Mouse (Mus musculus) T-helper 17 cell (primary cell): ENCODE data around the gene Itga1.

ENCODE experiments used
- in situ Hi-C, 2 experiments: fragments of 300-600 bp; cut with MboI, MseI; formaldehyde crosslinking; loops; 1 replicate in 1 of 2; 2 replicates in 1 of 2; pipeline ENCODE4 v1.15.1; 2025; ENCODE audit warnings: high pct_unique_total_duplicates in 2 of 2

Itga1 gene

DNA sequence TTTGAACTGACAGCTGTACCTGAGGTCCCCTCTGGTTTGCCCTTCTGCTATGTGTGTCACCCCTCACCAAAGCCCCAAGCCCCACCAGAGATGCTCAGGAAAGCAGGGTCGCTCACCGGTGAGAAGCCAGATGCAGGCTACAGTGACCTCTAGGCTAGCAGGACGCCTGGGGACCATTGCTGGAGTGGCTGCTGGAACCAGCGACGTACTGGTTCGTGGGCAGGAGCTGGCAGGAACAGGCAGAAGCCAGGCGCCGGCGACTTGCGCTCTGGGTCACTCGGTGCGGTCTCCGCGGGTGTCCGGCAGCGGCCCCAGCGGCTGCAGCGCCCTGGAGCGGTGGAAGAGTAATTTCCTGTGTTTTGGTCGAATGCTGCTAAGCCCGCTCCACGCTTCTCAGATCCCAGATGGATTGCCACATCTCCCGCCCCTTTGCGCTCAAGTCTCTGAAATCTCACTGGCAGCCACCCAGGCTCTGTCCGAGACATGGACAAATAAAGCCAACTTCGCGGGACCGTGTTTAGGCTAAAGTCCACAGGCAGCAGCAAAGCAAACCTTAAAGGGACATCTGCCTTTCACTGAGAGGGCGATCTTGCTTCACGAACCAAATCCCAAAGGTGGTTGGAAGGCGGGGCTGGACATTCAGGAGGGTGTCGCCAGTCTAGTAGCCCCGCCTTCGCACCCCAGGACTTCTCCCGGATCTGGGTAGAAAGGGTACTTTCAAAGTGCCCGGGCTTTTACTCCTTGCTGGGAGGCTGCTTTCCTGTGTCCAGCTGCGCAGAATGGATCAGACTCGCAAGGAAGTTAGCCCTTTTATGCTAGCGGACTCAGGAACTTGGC lies at the start of gene Itga1, which contains the start of gene Gm49395:
Gene Itga1 (minus strand): TSS at position 610 of the 837 bp plus-strand sequence.
Gene Gm49395 (minus strand): TSS at position 567 of the 837 bp plus-strand sequence.
- in situ Hi-C loops, result no loop called here

DNA sequence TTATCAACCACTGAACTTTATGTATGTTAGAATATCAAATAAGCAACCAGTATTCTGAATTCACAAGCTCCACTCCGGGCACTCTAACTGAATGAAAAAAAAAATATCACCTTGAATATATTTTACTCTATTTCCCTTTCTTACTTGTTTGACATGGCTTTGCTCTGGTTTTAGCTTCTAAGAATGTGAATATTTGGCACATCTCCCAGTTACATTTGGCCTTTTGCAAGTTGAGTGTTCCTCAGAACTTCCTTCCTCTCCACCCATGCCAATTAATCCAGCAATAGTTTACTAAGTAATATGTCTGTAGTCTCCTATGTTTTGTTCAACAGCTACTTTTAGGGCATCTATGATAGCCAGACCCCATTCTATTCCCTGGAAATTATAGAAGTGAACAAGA lies 48.8 kb upstream of the Itga1 start:
- in situ Hi-C loops, result no loop called here

DNA sequence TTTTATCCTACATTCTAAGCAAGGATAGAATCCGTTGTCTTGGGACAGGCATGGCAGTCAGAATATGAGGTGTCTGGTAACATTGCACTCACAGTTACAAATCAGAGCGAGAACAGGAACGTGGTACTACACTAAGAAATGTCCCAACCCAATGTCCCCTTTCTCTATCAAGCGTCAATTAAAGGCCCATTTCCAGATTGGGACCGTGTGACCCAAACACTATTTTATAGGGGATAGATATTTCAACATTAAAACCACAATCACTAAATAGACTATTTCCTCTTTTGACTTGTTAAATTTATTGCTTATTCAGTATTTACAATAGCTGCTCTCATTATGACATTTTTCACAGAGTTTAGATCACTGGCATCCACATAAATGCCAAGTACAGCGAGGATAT lies 48.1 kb upstream of the Itga1 start:
- in situ Hi-C loops, result no loop called here

DNA sequence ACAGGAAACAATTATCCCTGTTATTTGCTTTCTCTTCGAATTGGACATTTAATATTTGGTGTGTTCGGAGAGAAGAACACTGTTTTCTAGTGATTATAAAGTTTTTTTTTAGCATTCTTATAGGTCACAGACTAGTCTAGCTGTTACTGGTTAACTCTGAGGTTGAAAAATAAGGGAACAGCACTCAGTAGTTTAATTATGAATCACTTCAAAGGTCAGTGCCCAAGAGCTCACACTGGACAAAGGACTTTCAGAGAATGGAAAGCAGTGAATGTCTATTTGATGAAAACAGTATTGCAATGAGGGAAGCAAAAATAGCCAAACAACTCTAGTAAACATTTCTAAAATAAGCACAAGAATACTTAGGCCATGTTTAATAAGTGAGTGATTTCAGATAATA lies 41.8 kb upstream of the Itga1 start:
- in situ Hi-C loops, result no loop called here

DNA sequence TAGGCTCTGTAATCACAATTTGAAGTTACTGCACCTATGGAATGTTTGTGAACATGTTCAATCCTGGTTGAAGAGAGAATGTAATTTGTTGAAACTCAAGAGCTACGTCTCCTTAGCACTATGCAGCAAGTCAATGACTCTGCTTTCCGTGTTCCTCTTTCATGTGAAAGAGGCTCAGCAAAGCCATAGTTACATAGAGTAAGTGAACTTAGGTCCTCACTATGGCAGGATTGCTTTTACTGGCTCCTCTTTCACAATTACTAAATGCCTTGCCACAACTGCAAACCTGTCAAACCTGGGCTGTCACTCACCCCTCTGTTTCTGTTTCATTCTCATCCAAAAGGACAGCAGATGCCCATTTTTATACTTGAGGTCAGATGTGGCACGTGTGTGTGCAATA lies 40.3 kb upstream of the Itga1 start:
- in situ Hi-C loops, result no loop called here

DNA sequence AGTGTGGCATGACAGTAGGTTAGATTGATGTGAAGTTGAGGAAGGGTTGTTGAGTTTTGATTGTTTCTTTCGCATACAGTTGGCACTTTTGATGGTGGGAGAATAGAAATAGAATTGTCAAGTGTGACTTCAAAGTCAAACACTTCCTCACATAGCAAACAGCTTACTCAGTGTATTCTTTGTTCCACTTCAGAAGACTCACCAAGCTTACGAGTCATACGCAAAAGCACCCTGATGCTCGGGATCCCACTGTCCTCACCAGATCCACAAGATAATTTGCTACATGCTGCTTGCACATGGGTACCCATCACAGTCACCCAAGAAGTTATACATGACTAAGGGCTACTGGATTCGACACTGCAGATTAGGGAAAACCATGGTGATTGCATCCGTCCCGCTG lies 36.7 kb upstream of the Itga1 start:
- in situ Hi-C loops, result no loop called here

DNA sequence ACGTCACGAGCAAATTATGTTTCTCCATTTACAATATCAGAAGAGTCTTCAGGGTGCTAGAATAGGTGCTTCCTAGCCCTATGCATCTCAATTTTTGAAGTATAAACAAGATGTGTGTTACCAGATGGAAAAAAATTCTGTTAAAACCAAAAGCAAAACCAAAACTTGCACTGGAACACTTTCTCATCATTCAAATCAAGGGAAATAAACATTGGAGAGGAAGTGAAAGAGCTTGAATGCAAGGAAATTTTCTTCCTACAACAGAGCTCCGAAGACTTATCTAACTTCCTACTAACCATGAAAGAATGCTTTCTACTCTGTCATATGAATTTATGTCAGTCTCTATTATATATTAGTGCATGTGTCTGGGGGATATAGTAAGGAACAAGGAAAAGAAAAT lies 35.0 kb upstream of the Itga1 start:
- in situ Hi-C loops, result no loop called here

DNA sequence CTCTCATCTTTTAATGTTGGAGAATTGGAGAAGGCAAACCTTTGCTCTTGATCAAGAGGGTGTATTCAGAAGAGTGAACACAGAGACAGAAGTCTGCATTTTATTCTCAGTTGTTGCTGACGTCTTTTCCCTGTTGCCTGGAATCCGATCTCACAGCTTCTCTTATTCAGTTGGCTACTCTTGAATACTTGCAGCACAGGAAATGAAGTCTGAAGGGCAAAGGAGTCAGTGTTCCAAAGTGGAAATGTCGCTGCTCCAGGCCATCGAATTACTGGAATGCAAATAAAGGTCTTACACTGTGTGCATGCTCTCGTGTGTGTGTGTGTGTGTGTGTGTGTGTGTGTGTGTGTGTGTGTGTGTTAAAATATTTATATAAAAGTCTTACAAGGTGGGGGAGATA lies 30.7 kb upstream of the Itga1 start:
- in situ Hi-C loops, result no loop called here

DNA sequence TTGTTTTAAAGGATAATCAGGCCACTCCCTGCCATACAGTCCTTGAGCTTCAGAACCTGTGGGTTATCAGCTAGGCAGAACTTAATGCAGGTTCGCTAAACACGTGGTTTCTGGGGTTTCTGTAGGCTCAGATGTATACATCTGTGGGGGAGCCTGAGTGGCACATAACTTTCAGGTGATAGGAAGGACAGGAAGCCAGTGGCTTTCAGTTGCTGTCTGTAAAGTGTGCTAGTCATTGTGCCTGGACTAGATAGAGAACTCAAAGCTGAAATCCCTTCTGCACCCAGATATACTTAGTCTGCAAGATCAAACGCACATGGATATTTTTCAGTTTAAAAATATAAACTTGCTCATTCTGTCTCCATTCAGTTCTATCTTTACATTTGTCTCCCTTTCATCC lies 29.6 kb upstream of the Itga1 start:
- in situ Hi-C loops, result no loop called here

DNA sequence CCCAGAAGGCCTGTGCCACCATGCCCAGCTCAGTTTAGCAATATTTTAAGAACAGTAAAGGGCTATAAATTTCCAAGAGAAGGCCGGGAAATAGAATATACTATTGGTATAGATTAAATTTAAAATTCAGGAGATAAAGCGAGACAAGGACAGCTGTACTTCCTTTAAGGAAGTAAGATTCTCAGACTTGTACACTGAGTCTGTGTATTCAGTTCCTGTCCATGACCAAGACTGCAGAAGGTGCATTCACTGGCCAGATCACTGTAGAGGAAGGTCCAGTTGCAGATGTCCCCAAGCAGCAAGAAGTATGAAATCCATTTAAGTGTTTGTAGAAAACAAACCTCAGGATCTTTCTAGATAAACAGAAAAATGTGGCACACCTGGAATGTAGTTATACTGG lies 28.3 kb upstream of the Itga1 start:
- in situ Hi-C loops, result no loop called here

DNA sequence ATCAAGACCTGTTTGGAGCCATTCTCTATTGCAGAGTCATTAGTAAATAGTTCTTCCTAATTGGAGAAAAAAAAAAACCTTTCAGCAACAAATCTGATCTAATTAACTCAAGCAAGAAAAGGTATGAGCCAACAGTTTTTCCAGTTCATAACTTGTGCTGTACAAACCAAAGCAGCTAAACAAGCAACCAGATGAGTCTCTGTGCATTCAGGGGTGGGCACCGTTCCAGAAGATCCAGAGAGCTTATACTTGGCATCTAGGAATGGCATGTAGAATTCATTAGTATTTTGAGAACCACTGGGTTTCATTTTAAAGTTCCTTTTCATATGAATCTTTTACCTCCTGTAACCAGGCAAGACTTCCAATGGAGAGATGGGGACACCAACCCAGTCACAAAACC lies 26.1 kb upstream of the Itga1 start:
- in situ Hi-C loops, result no loop called here

DNA sequence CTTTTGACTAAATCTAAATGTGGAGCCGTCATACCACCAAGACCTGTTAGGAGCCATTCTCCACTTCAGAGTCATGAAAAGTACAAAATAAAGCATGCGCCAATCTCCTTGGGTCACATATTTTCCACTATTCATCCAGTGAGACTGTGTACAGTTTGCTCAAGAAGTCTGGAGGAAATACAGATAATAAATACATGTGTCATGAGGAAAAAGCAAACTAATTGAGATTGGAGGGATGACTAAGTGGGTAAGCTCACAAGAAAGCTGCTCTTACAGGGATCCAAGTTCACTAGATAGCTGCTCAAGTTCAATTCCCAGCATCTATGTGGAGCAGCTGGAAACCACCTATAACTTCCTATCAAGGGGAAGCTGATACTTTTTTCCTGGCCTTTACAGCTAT lies 24.8 kb upstream of the Itga1 start:
- in situ Hi-C loops, result no loop called here

DNA sequence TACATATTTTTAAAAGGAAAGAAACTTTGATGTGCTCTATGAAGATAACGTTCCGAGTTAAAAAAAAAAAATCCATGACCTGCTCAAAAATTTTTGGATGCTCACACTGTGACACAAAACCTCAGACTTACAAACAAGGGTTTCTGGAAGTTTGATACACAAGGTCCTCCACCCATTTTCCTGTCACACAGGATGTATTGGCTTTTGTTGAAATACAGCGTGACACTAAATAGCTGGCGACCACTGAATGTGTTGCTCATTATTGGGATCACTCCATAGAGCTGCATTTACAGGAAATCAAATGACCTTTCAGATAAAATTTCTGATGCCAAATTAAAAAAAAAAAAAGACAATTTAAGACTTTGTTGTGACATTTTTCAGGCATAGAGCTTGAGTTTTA lies 23.4 kb upstream of the Itga1 start:
- in situ Hi-C loops, result no loop called here

DNA sequence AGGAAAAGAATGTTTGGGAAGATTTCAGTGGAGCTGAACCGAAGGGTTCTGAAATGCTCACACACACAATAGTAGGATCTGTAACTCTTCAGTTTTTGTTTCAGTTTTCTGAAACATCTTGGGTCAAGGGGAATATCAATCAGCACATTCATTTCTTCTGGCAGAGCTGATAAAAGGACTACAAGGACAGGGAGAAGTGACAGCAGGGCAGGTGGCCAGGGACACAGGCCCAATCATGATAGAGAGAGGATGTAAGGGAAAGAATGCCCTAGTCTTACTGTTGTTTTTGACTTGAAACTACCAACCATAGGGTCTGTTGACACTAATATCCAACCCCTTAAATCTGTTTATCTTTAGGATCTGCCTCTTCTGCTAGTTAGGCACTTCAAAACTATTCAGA lies 22.8 kb upstream of the Itga1 start:
- in situ Hi-C loops, result no loop called here

DNA sequence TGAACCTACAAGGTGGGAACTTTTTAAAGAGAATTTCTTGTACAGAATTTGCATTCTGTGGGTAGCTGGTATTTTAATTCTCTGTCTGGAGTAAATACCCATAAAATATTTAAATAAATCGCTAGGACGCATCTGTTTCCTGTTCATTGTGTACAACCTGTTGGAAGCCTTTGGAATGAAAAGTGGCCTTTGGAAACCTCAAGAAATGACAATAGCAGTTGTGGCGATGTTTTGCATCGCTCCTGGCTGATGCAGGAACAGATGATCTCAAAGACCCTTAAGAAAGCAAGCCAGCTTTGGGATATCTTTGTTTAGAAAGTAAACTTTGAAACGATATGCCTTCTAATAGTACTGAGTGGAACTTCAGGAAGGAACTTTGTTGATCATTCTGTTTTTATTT lies 17.0 kb upstream of the Itga1 start:
- in situ Hi-C loops, result no loop called here

DNA sequence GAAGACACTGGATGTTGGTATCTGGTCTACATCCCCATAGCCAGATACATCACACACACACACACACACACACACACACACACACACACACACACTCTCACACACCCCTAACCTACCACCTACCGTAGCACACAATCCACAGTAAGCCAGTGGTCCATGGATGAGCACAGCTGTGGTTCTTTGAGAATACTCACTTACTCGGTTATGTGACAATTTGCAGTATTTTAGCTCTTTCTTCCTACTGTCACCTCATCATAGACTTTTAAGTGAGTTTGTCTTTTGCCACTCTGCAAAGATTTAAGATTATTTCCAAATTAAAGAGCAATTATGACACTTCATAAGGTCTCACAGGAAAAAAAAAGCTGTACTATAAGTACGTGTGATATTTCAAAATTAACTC lies 16.4 kb upstream of the Itga1 start:
- in situ Hi-C loops, result no loop called here

DNA sequence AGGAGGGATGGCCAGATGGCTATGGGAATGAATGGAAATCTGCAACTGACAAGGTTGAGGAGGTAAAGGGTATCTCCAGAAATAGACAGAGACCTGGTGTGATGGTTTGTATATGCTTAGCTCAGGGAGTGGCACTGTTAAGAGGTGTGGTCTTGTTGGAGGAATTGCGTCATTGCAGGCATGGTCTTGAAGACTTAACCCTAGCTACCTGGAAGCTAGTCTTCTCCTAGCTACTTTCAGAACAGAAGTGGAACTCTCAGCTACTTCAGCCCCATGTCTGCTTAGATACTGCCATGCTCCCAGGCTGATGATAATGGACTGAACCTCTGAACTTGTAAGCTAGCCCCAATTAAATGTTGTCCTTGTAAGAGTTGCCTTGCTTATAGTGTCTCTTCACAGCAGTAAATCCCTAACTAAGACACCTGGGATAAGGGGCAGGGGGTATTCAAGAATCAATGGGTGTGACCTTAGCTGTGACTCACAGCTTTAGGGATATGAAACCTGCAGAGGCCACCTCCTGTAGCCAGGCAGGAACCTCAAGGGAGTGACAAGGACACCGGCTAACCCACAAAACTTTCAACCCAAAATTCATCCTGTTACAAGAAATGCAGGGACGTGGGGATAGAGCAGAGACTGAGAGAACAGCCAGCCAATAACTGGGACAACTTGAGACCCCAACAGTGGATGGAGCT lies 15.3 kb upstream of the Itga1 start:
- in situ Hi-C loops, result no loop called here

DNA sequence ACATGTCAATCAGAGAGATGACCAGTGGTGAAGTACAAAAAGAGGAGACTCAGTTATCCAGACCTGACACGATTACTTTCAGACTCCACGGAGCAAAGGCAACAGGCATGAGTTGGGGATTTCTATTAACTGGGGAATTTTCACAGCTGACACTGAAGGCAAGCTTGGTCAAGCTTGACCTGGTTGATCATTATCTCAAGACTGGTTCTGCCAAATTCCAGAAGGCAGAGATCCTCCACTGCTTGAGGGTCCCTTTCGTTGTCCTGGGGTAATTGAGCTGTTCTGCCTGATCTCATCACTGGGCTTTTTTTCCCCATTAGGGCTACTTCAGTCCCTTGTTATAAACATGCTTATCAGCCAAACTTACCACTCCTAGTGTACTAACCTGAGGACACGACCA lies 7.9 kb upstream of the Itga1 start:
- in situ Hi-C loops, result no loop called here

DNA sequence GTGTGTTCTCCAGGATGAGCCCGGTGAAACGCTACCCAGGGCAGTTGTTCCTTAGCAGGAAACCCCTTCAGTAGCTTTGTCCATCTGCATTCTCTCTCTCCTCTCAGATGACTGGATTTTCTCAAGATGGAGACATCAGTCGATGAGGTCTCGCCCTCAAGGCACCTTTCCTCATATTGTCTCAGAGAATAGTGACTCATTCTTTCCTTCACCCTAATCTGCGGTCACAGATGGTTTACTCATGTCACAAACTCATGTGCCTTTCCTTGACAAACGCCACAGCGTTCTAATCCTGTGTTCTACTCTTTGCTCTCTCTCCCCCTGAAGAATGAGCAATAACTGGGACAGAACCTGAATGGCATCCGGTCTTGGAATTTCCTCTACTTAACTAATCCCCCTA lies 5.7 kb upstream of the Itga1 start:
- in situ Hi-C loops, result no loop called here

DNA sequence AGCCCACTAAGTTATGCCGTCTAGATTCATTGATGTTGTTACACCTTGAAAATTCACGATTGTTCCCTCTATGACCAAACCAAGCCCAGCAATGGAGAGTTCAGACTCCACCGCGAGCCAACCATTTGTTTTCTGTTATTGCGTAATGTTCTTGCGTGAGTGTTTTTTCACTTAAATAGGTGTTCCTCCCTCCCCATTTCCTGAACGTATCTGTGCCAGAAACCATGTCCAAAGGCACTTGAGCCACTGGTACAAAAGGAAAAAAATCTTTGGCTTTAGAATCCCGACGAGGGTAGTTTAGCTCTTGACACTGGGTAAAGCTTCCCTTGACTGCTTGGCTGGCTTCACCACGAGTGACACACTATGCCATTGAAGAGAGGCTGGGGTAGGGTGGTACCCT lies 4.4 kb upstream of the Itga1 start:
- in situ Hi-C loops, result no loop called here

DNA sequence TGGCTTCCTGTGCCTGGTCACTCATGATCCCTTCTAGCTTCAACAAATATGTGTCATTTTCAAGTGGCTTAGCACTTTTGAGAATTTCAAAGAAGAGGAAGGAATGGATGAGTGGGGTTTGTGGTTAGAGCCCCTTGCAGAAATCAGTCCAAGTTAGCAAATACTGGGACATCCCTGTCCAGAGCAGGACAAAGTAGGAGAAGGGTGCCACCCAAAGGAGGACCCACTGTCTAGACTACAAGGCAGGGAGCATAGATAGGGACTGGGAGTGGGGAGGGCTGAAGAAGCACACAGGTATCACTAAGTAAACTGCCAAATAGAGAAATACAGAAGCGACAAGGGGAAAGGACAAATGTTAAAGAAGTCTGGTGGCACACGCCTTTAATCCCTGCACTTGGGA lies 990 bp upstream of the Itga1 start:
- in situ Hi-C loops, result no loop called here

DNA sequence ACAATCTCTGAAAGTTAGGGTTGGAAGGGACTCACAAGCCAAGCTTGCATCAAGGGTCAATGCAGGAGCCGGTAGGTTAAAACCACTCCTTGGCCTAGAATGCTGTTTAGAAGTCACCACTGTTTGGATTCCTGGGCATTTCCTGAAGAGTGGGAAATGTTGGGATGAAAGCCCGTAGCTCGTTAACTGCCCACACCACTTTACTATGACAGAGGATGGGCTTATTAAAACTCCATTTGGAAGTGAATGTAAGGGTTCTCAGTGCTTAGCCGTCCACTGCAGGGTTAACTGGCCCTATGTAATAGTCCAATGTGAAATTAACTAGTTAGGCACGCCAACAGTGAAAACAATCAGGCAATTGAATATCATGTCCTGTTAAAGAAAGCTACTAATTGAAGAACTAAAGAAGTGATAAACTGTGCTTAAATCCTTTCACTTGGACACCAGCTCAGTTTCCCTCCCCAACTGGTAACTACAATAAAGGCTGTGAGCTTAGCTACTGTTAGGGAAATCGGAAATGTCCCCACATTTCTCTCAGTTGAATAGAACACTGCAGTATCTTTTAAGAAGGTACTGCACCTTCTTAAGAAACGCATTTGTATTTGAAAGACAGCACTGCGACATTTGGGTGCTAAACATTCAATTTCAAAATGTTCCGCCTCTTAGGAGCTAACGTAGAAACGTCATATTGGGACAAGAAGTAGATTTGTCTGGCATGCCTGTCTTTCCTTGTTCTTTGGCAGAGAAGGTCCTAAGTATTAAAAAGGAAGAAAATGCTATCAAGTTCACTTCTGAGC lies 1.2 kb downstream of the Itga1 start:
- in situ Hi-C loops, result no loop called here
